Comparison of ENCODE assay signal across 10 mouse cellular contexts in genomic region chrX:94753733-94754132, GRCm38 (mm10).
"Had no signal": no experiment of that assay in that cellular context is flagged by ENCODE, and none has a peak within 500 bp of the region (broad histone marks: within the 10 kb centered on the region; RNA-seq: fewer than 3 reads in every experiment).

No protein-coding gene starts in this region.

- H3K4me2 ChIP-seq: limb, embryonic 12.5 days; liver, embryonic 13.5 days; midbrain, embryonic 12.5 days had no signal

- H3K9ac ChIP-seq: limb, embryonic 12.5 days; liver, embryonic 13.5 days; liver, postnatal 0 days; midbrain, embryonic 12.5 days had no signal

- H3K4me3 ChIP-seq: limb, embryonic 12.5 days; liver, embryonic 13.5 days; midbrain, embryonic 12.5 days had no signal

- H3K27me3 ChIP-seq: liver, embryonic 13.5 days; midbrain, embryonic 12.5 days had no signal

- H3K4me1 ChIP-seq: limb, embryonic 12.5 days; liver, embryonic 13.5 days; midbrain, embryonic 12.5 days had no signal

- H3K36me3 ChIP-seq: limb, embryonic 12.5 days; liver, embryonic 13.5 days; midbrain, embryonic 12.5 days had no signal

- DNase-seq: kidney, postnatal 25 days; liver; liver, embryonic 13.5 days; liver, postnatal 0 days; spleen, adult 18-20 months; thymus, adult 18-20 months; thymus, postnatal 14 days had no signal

- H3K27ac ChIP-seq: limb, embryonic 12.5 days; liver, embryonic 13.5 days; midbrain, embryonic 12.5 days had no signal

- H3K9me3 ChIP-seq: limb, embryonic 12.5 days; liver, embryonic 13.5 days; midbrain, embryonic 12.5 days had no signal

- ATAC-seq: liver, postnatal 0 days; midbrain, embryonic 16.5 days had no signal
